Mouse (Mus musculus) neural tube, embryonic 13.5 days (tissue): ENCODE measurements around the gene Megf8. TPM values are rescaled to one million over a fixed set of nuclear protein-coding genes. Genes with fewer than 3 reads are reported as not detected.
A peak's percentile ranks its signal among the peaks of the same experiment; 100 is the strongest.

Source experiments
- ATAC-seq: fragments of 200-750 bp; cut with Nextera tagmentation; 2 replicates; pipeline ENCODE4 v1.8.0; 2017; ENCODE audit warnings: low read depth, mild to moderate bottlenecking, moderate TSS enrichment, moderate library complexity
- H3K27ac ChIP-seq: fragments of 300-500 bp; sonication (generic); replicated peaks from 2 replicates; pipeline ENCODE4 v1.5.1; 2015; ENCODE audit warnings: moderate library complexity, mild to moderate bottlenecking, inconsistent platforms
- H3K27me3 ChIP-seq: fragments of 300-500 bp; sonication (generic); 2 replicates; pipeline ENCODE4 v1.6.1; 2015; ENCODE audit warnings: mild to moderate bottlenecking, inconsistent platforms
- H3K36me3 ChIP-seq: fragments of 300-500 bp; sonication (generic); 2 replicates; pipeline ENCODE4 v1.6.1; 2015; ENCODE audit warnings: mild to moderate bottlenecking, inconsistent platforms
- H3K4me1 ChIP-seq: fragments of 300-500 bp; sonication (generic); replicated peaks from 2 replicates; pipeline ENCODE4 v1.6.1; 2015; ENCODE audit warnings: inconsistent platforms
- H3K4me2 ChIP-seq: fragments of 300-500 bp; sonication (generic); 2 replicates; pipeline ENCODE4 v1.6.1; 2015; ENCODE audit warnings: inconsistent platforms, mild to moderate bottlenecking, moderate library complexity
- H3K4me3 ChIP-seq: fragments of 300-500 bp; sonication (generic); 2 replicates; pipeline ENCODE4 v1.5.1; 2015; ENCODE audit warnings: mild to moderate bottlenecking, inconsistent platforms
- H3K9ac ChIP-seq: fragments of 300-500 bp; sonication (generic); 2 replicates; pipeline ENCODE4 v1.6.1; 2015; ENCODE audit warnings: moderate library complexity, mild to moderate bottlenecking, inconsistent platforms
- H3K9me3 ChIP-seq: fragments of 300-500 bp; sonication (generic); 2 replicates; pipeline ENCODE4 v1.6.1; 2016; ENCODE audit warnings: inconsistent platforms
- WGBS: fragments of 180-500 bp; shearing (Covaris S2); methylation state at CpG from one replicate; pipeline ENCODE4 v1.1.7; 2015; 5-methylcytosine and 5-hydroxymethylcytosine counted together
- polyA plus RNA-seq: library from polyadenylated mRNA; unstranded; fragments of >200 nt; fragmentation: Nextera tagmentation; extraction: Ambion mirVana; gene quantifications from 2 replicates; pipeline ENCODE4 v1.2.1, GENCODE M21; 2015

Megf8 gene
- polyA plus RNA-seq, 1 experiment from 2014 or later, result 18.3 TPM

GRCm38 (mm10) chr7:25383385-25383784 is 66.4 kb downstream of the Megf8 start:
- 89% methylated on average over 7 of the region's 7 CpGs for WGBS
- H3K4me2 ChIP-seq, result no peak overlapping the region
- no peak overlapping the region for H3K27ac ChIP-seq
- no peak overlapping the region for H3K9ac ChIP-seq
- peaks cover 8% of the 10 kb centered on the region; the same call in 1 of the 2 replicates for H3K27me3 ChIP-seq
- ATAC-seq, result no peak
- H3K36me3 ChIP-seq, result peaks cover 77% of the 10 kb centered on the region
- no peak overlapping the region for H3K4me3 ChIP-seq
- H3K4me1 ChIP-seq, result peaks cover 22% of the 10 kb centered on the region
- no peaks in the 10 kb centered on the region for H3K9me3 ChIP-seq

DNA sequence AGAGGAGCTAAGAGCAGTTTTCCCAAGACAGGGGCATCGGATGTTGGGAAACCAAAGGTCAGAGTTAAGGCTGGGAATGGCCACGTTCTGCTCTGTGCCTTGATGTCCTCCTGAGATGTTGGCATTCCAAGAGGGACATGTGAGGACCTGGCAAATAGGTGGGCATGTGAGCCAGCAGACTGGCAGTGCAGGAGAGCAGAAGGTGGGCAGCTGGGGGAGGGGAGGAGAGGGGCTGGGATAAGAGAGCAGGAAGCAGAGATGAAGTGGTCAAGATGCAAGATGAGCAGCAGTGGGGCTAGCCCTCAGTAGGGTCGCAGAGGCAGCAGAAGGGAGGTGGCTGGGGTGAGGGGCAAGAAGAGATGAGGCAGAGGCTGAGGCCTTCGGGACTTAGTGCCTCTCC is 66.9 kb downstream of the Megf8 start:
- Histone ChIP-seq H3K9ac (no peak overlapping the region), H3K27ac (no peak overlapping the region), H3K27me3 (peaks cover 8% of the 10 kb centered on the region; the same call in 1 of the 2 replicates), H3K4me1 (peaks cover 22% of the 10 kb centered on the region), H3K4me3 (no peak overlapping the region), H3K36me3 (peaks cover 82% of the 10 kb centered on the region), H3K9me3 (no peaks in the 10 kb centered on the region), H3K4me2 (no peak overlapping the region)
- ATAC-seq, result no peak
- WGBS, result 85% methylated on average over 4 of the region's 4 CpGs

- Histone ChIP-seq H3K27ac (no peak overlapping the region), H3K4me2 (no peak overlapping the region), H3K9ac (no peak overlapping the region), H3K4me1 (peaks cover 20% of the 10 kb centered on the region), H3K36me3 (peaks cover 82% of the 10 kb centered on the region), H3K4me3 (no peak overlapping the region), H3K9me3 (no peaks in the 10 kb centered on the region), H3K27me3 (peaks cover 8% of the 10 kb centered on the region; the same call in 1 of the 2 replicates)
- WGBS, result 90% methylated on average over 13 of the region's 13 CpGs
- no peak for ATAC-seq
These were observed 67.4 kb downstream of the Megf8 start for GRCm38 (mm10) chr7:25384318-25384717.

DNA sequence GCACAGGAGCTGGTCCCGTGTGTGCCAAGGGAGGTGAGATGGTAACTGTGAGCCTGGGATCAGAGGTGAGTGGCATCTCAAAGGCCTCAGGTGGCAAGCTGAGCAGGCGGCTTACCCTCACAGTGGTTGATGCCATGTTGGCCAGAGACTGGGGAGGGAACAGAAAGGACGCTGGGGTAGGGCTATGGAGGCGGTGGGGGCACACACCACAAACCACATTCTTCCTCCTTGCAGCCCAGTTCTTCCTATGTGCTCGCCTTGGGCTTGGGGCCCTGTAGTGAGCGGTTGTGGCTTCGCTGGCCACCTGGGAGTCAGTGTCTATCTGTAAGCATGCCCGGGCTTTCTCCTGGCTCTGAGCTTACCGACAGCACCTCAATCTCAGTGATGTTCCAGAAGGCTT is 67.9 kb downstream of the Megf8 start:
- peaks cover 82% of the 10 kb centered on the region for H3K36me3 ChIP-seq
- WGBS, result 83% methylated on average over 9 of the region's 9 CpGs
- no peak overlapping the region for H3K4me3 ChIP-seq
- H3K27ac ChIP-seq, result no peak overlapping the region
- H3K27me3 ChIP-seq, result peaks cover 8% of the 10 kb centered on the region; the same call in 1 of the 2 replicates
- H3K9ac ChIP-seq, result no peak overlapping the region
- H3K9me3 ChIP-seq, result no peaks in the 10 kb centered on the region
- peaks cover 21% of the 10 kb centered on the region for H3K4me1 ChIP-seq
- no peak overlapping the region for H3K4me2 ChIP-seq
- no peak for ATAC-seq

DNA sequence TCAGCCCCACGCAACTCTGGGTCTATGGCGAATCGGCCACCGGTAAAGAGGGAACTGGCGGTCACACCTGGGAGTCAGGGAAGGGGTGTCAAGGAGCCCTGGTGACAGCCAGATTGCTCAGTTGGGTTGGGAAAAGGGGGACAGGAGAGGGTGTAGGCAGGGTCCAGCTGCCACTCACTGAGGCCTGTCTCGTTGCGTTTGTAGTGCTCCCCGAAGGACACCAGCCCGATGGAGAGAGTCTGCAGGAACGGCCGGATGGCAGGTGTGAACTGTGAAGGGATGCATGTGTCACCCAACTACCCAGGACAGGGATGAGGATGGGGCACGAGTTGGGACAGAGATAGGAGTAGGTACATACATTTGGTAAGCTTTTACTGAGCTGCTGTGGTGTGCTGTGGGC is 68.3 kb downstream of the Megf8 start:
- H3K27ac ChIP-seq, result no peak overlapping the region
- WGBS, result 93% methylated on average over 12 of the region's 12 CpGs
- H3K9ac ChIP-seq, result no peak overlapping the region
- H3K4me2 ChIP-seq, result no peak overlapping the region
- peaks cover 7% of the 10 kb centered on the region; the same call in 1 of the 2 replicates for H3K27me3 ChIP-seq
- no peaks in the 10 kb centered on the region for H3K9me3 ChIP-seq
- no peak overlapping the region for H3K4me3 ChIP-seq
- H3K4me1 ChIP-seq, result peaks cover 21% of the 10 kb centered on the region
- peaks cover 81% of the 10 kb centered on the region for H3K36me3 ChIP-seq
- no peak for ATAC-seq

DNA sequence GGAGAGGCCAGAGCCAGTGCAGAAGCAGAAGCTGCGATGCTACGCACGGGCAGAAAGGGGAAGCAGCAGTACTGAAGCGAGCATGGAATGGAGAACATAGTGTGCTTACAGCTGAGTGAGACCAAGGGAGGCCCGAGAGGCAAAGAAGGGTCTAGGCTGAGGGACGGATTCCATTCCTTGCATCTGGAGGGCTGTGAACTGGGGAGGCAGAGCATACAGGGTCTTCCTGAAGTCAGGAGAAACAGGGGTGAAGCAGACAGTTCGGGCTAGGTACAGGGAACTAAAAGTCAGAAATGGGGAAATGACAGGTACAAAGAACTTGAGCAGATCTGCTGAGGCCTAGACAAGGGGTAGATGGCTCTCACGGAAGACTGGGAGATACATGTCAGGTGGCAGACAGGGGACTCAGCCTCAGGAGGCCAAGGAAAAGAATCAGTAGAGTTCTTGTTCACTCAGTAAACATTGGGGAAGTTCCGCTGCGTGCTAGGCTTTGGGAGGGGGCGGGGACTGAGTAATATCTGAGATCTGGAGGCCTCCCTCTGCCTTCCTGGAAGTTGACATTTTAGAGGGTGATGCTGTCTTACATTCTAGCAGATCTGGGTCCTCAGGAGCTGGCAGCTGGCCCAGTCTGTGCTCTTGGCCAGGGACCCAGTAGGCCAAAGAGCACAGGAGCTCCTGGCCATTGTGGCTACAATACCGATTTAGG is 69.0 kb downstream of the Megf8 start:
- Histone ChIP-seq H3K27ac (no peak overlapping the region; the same call in 1 of the 2 replicates), H3K9ac (peak overlapping the region; percentile 8; the same call in 1 of the 2 replicates), H3K4me1 (peaks cover 26% of the 10 kb centered on the region), H3K4me2 (no peak overlapping the region), H3K36me3 (peaks cover 74% of the 10 kb centered on the region), H3K9me3 (no peaks in the 10 kb centered on the region), H3K27me3 (no peaks in the 10 kb centered on the region), H3K4me3 (no peak overlapping the region)
- ATAC-seq, result no peak
- WGBS, result 87% methylated on average over 12 of the region's 12 CpGs

DNA sequence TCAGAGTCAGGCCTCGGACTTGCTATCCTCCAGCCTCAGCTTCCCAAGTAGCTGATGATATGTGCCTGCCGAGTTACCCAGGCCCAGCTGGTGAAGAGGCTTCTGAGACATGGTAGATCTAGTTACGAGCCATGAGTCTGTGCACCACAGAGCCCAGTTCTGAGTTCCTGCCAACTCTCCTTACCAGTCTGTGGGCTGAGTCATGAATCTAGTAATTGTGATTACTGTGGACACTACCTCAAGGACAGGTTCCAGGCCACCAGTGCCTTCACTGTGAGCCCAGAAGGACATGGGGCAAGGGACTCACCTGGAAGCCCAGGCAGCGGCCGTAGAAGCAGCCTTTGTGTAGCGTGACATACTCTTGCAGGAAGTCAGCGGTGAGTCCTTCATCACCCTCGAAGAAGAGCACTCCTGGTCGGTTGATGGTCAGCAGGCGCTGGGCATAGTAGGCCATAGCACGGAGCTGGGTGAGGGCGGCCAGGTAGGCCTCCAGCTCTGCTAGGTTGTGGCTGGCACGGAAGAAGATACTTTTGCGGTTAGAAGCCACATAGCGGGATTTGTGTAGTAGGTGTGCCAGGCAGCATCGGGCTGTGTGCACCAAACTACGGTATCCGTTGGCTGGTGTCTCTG is 71.0 kb downstream of the Megf8 start:
- H3K27me3 ChIP-seq, result no peaks in the 10 kb centered on the region
- H3K36me3 ChIP-seq, result peaks cover 60% of the 10 kb centered on the region
- 94% methylated on average over 18 of the region's 18 CpGs for WGBS
- H3K4me3 ChIP-seq, result no peak overlapping the region
- no peak overlapping the region for H3K9ac ChIP-seq
- no peak overlapping the region for H3K27ac ChIP-seq
- ATAC-seq, result no peak
- H3K4me2 ChIP-seq, result no peak overlapping the region
- H3K9me3 ChIP-seq, result no peaks in the 10 kb centered on the region
- peaks cover 43% of the 10 kb centered on the region for H3K4me1 ChIP-seq

DNA sequence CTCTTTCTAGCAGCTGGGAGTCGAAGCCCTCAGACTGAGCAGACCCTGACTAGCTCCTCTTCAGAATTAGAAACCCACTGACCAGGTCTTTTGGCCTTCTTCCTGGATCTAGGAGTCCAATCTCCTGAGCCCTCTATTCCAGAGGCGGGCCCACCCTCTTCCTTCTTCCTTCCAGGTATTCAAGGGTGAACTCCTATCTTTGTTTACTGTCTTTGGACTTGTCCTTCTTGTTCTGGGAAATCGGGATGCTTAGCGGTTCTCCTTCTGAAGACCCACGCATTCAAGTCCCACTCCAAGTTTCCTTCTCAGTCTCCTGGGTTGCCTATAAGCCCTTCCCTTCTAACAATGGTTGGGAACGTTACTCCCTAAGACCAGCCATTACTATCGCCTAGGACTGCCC is 72.0 kb downstream of the Megf8 start:
- Histone ChIP-seq H3K4me3 (no peak overlapping the region), H3K4me1 (peaks cover 53% of the 10 kb centered on the region), H3K27ac (no peak overlapping the region), H3K36me3 (peaks cover 50% of the 10 kb centered on the region), H3K9me3 (no peaks in the 10 kb centered on the region), H3K27me3 (no peaks in the 10 kb centered on the region), H3K4me2 (no peak overlapping the region), H3K9ac (no peak overlapping the region)
- 94% methylated on average over 7 of the region's 7 CpGs for WGBS
- no peak for ATAC-seq

- ATAC-seq, result no peak
- Histone ChIP-seq H3K27ac (no peak overlapping the region; the same call in 1 of the 2 replicates), H3K36me3 (peaks cover 37% of the 10 kb centered on the region), H3K27me3 (no peaks in the 10 kb centered on the region), H3K4me3 (no peak overlapping the region), H3K9me3 (no peaks in the 10 kb centered on the region), H3K4me1 (peaks cover 63% of the 10 kb centered on the region), H3K9ac (peak overlapping the region; percentile 31), H3K4me2 (no peak overlapping the region)
- whole genome bisulfite sequencing, result 47% methylated on average over 8 of the region's 8 CpGs
These were observed 73.2 kb downstream of the Megf8 start for GRCm38 (mm10) chr7:25390054-25390770.

- WGBS, result 75% methylated on average over 2 of the region's 2 CpGs
- ATAC-seq, result no peak
- Histone ChIP-seq H3K4me3 (no peak overlapping the region), H3K9ac (peak overlapping the region; percentile 34; the same call in 1 of the 2 replicates), H3K4me2 (no peak overlapping the region), H3K9me3 (no peaks in the 10 kb centered on the region), H3K36me3 (peaks cover 29% of the 10 kb centered on the region), H3K27ac (no peak overlapping the region), H3K27me3 (no peaks in the 10 kb centered on the region), H3K4me1 (peaks cover 58% of the 10 kb centered on the region)
These were observed 74.0 kb downstream of the Megf8 start for GRCm38 (mm10) chr7:25390986-25391385.

DNA sequence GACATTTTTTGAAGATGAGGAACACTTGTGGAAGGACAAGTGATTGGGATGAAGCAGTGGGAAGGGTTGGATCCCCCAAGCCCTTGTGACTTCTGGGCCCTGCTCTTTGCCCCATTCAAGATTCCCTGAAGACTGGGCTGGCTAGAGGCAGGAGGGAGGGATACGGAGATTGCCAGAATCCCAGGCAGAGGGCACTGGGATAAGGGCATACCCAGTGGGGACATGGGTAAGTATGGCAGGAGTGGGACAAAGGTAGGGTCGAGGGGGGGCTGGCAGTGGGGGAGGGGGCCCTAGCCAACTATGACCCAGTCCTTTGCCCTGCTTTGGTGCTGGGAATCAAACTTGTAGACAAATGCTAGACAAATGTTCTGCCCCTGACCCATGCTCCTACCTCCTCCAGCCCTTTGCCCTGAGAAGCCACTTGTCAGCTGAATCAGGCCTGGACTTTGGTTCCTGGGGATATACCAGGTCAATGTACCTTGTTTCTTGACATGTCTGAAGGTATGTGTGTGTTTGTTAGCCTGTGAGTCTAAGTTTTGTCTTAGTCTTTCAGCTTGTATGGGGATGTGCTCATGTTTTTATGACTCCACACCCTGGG is 75.0 kb downstream of the Megf8 start:
- no peak overlapping the region for H3K4me2 ChIP-seq
- no peaks in the 10 kb centered on the region for H3K27me3 ChIP-seq
- WGBS, result 79% methylated on average over 2 of the region's 2 CpGs
- H3K9ac ChIP-seq, result no peak overlapping the region; the same call in 1 of the 2 replicates
- H3K9me3 ChIP-seq, result no peaks in the 10 kb centered on the region
- H3K4me1 ChIP-seq, result peaks cover 62% of the 10 kb centered on the region
- H3K36me3 ChIP-seq, result peaks cover 19% of the 10 kb centered on the region
- H3K27ac ChIP-seq, result no peak overlapping the region
- ATAC-seq, result no peak
- H3K4me3 ChIP-seq, result no peak overlapping the region

DNA sequence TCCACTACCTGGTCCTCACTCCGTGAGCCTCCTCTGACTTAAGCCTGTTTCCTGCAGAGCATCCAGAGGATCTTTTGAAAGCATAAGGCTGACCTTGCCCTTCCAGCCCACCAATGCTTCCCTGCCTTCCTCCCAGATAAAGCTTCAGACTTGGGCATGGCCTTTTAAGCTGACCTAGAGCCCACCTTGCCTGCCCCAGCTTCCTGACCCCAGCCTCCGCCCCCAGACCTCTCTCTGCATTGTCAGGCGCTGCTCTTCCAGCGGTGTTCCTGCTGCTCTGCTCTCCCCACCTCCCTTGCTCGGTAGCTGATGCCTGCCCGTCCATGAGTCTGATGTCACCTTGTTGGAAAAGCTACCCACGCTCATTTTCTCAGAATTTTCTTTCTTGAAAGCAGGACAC is 75.9 kb downstream of the Megf8 start:
- ATAC-seq, result no peak
- Histone ChIP-seq H3K4me1 (peaks cover 62% of the 10 kb centered on the region), H3K9me3 (no peaks in the 10 kb centered on the region), H3K9ac (peak overlapping the region; percentile 77; the same call in 1 of the 2 replicates), H3K4me3 (no peak overlapping the region), H3K36me3 (peaks cover 10% of the 10 kb centered on the region), H3K27ac (no peak overlapping the region), H3K4me2 (peak overlapping the region; percentile 77; the same call in 1 of the 2 replicates), H3K27me3 (no peaks in the 10 kb centered on the region)
- WGBS, result 44% methylated on average over 7 of the region's 7 CpGs
